16 mouse cellular contexts compared by ENCODE assay signal in genomic region chr4:106144351-106145116, GRCm38 (mm10).
DNase-seq lines count a peak whose midpoint lies in the region; ATAC-seq and TF ChIP-seq lines count a peak whose summit lies in the region.
"Had no signal": no experiment of that assay in that cellular context is flagged by ENCODE, and none has a peak within 500 bp of the region (broad histone marks: within the 10 kb centered on the region; RNA-seq: fewer than 3 reads in every experiment).

No protein-coding gene starts in this region.

- 72% methylated on average over 7 of the region's 7 CpGs for WGBS in hindbrain, postnatal 0 days
- 82% methylated on average over 7 of the region's 7 CpGs for WGBS in hindbrain, embryonic 14.5 days
- WGBS in lung, embryonic 16.5 days = 67% methylated on average over 7 of the region's 7 CpGs

- H3K27me3 ChIP-seq in hindbrain, postnatal 0 days (ENCODE audit: insufficient read depth, low read length) = no peaks in the 10 kb centered on the region
- H3K27me3 ChIP-seq in hindbrain, embryonic 14.5 days (ENCODE audit: control insufficient read depth, insufficient read depth, low read length) = no peaks in the 10 kb centered on the region
- H3K27me3 ChIP-seq in lung, embryonic 16.5 days (ENCODE audit: control insufficient read depth, insufficient read depth, low read depth, low read length) = no peaks in the 10 kb centered on the region
- H3K27me3 ChIP-seq: midbrain, embryonic 12.5 days had no signal

- no peak for ATAC-seq in hindbrain, postnatal 0 days
- no peak for ATAC-seq in hindbrain, embryonic 14.5 days (ENCODE audit: low FRiP score)
- peak; percentile 69 for ATAC-seq in lung, embryonic 16.5 days (ENCODE audit: low read depth)
- no peak for ATAC-seq in CD4-positive, CD25-positive, alpha-beta regulatory T cell, adult 4 months
- ATAC-seq: hindbrain, embryonic 16.5 days; liver, postnatal 0 days had no signal

- no peak overlapping the region for H3K27ac ChIP-seq in hindbrain, postnatal 0 days
- no peak overlapping the region for H3K27ac ChIP-seq in hindbrain, embryonic 14.5 days
- H3K27ac ChIP-seq in lung, embryonic 16.5 days (ENCODE audit: low read length) = no peak overlapping the region
- H3K27ac ChIP-seq: midbrain, embryonic 12.5 days had no signal

- H3K9me3 ChIP-seq in hindbrain, postnatal 0 days (ENCODE audit: low read length) = no peaks in the 10 kb centered on the region
- H3K9me3 ChIP-seq in hindbrain, embryonic 14.5 days (ENCODE audit: control insufficient read depth, low read length) = no peaks in the 10 kb centered on the region
- H3K9me3 ChIP-seq in lung, embryonic 16.5 days (ENCODE audit: control insufficient read depth, low read length) = no peaks in the 10 kb centered on the region
- H3K9me3 ChIP-seq: midbrain, embryonic 12.5 days had no signal

- no peak overlapping the region for H3K4me2 ChIP-seq in hindbrain, postnatal 0 days (ENCODE audit: low read depth, low read length)
- H3K4me2 ChIP-seq in hindbrain, embryonic 14.5 days (replicated peaks) = no peak overlapping the region
- H3K4me2 ChIP-seq in lung, embryonic 16.5 days (ENCODE audit: low read depth, low read length) = no peak overlapping the region
- H3K4me2 ChIP-seq: midbrain, embryonic 12.5 days had no signal

- H3K36me3 ChIP-seq in hindbrain, postnatal 0 days (ENCODE audit: insufficient read depth, low read length) = no peaks in the 10 kb centered on the region
- no peaks in the 10 kb centered on the region for H3K36me3 ChIP-seq in hindbrain, embryonic 14.5 days (replicated peaks; ENCODE audit: control insufficient read depth, insufficient read depth)
- H3K36me3 ChIP-seq in lung, embryonic 16.5 days (ENCODE audit: control insufficient read depth, insufficient read depth, low read length) = no peaks in the 10 kb centered on the region
- H3K36me3 ChIP-seq: midbrain, embryonic 12.5 days had no signal

- H3K4me3 ChIP-seq in hindbrain, postnatal 0 days (ENCODE audit: low read length) = no peak overlapping the region
- no peak overlapping the region for H3K4me3 ChIP-seq in hindbrain, embryonic 14.5 days (replicated peaks; ENCODE audit: low read length)
- H3K4me3 ChIP-seq in lung, embryonic 16.5 days (ENCODE audit: low read length) = no peak overlapping the region
- H3K4me3 ChIP-seq: erythroblast, embryonic 14.5 days; midbrain, embryonic 12.5 days had no signal

- peak; percentile 56 for DNase-seq in adrenal gland, adult 2 months
- no peak for DNase-seq in adrenal gland, postnatal 4 days (ENCODE audit: low spot score in 2 of 2)
- DNase-seq in hindbrain, postnatal 0 days (ENCODE audit: low spot score) = no peak
- DNase-seq in hindbrain, embryonic 14.5 days (ENCODE audit: low spot score) = no peak
- DNase-seq in lung, postnatal 4 days = no peak
- peak; percentile 36 for DNase-seq in gonadal fat pad, adult 2 months (ENCODE audit: low read depth)
- DNase-seq: cerebellum, adult 11-12 months; heart, postnatal 10 days; kidney, postnatal 10 days; liver, postnatal 0 days; thymus, postnatal 14 days had no signal

- 0 out of 2 replicates have a peak, but pooled peaks have one; percentile 15 for TF ChIP-seq CTCF in hindbrain, postnatal 0 days (IDR thresholded peaks at IDR 0.05; ENCODE audit: low read depth)

- no peak overlapping the region for H3K9ac ChIP-seq in hindbrain, postnatal 0 days (replicated peaks; ENCODE audit: low read length)
- no peak overlapping the region for H3K9ac ChIP-seq in hindbrain, embryonic 14.5 days
- no peak overlapping the region for H3K9ac ChIP-seq in lung, embryonic 16.5 days (ENCODE audit: low read length)
- H3K9ac ChIP-seq: liver, postnatal 0 days; midbrain, embryonic 12.5 days had no signal

- no peaks in the 10 kb centered on the region; the same call in 1 of the 2 replicates for H3K4me1 ChIP-seq in hindbrain, postnatal 0 days (ENCODE audit: insufficient read depth, low read length)
- H3K4me1 ChIP-seq in hindbrain, embryonic 14.5 days (replicated peaks; ENCODE audit: control insufficient read depth, insufficient read depth, low read length) = no peaks in the 10 kb centered on the region
- 0 out of 2 replicates have a peak, but pooled peaks cover 2% of the 10 kb centered on the region for H3K4me1 ChIP-seq in lung, embryonic 16.5 days (replicated peaks; ENCODE audit: control insufficient read depth, insufficient read depth, low read length)
- H3K4me1 ChIP-seq: midbrain, embryonic 12.5 days had no signal

Comparison
In these comparisons a context has a peak if more than half of its experiments do, and no peak if none do; other contexts are left out.
1. DNase-seq: peak in adrenal gland, adult 2 months (single experiment) and gonadal fat pad, adult 2 months (single experiment); none in adrenal gland, postnatal 4 days (0 of 2), hindbrain, postnatal 0 days (single experiment), hindbrain, embryonic 14.5 days (single experiment) and lung, postnatal 4 days (0 of 2).